Mouse (Mus musculus) intestine, postnatal 0 days (tissue): ENCODE results near the gene Sh3bp4. TPM values are rescaled to one million over a fixed set of nuclear protein-coding genes. Genes with fewer than 3 reads are reported as not detected.
A peak's percentile ranks its signal among the peaks of the same experiment; 100 is the strongest.

Experiments used
- ATAC-seq: fragments of 200-750 bp; cut with Nextera tagmentation; 2 replicates; pipeline ENCODE4 v1.8.0; 2017; ENCODE audit warnings: mild to moderate bottlenecking, moderate TSS enrichment, moderate library complexity
- H3K27ac ChIP-seq: fragments of 300-500 bp; sonication (generic); 2 replicates; pipeline ENCODE4 v1.5.1; 2014; ENCODE audit warnings: mild to moderate bottlenecking, low read depth, low read length, moderate library complexity
- H3K27me3 ChIP-seq: fragments of 300-500 bp; sonication (generic); replicated peaks from 2 replicates; pipeline ENCODE4 v1.6.1; 2014; ENCODE audit warnings: low read length, mixed read lengths; ENCODE audit not compliant: control insufficient read depth, insufficient read depth
- H3K36me3 ChIP-seq: fragments of 300-500 bp; sonication (generic); 2 replicates; pipeline ENCODE4 v1.6.1; 2014; ENCODE audit warnings: mild to moderate bottlenecking, moderate library complexity; ENCODE audit not compliant: control insufficient read depth, insufficient read depth
- H3K4me1 ChIP-seq: fragments of 300-500 bp; sonication (generic); replicated peaks from 2 replicates; pipeline ENCODE4 v1.6.1; 2014; ENCODE audit warnings: antibody characterized with exemption, low read length, mixed read lengths; ENCODE audit not compliant: control insufficient read depth, insufficient read depth
- H3K4me2 ChIP-seq: fragments of 300-500 bp; sonication (generic); replicated peaks from 2 replicates; pipeline ENCODE4 v1.6.1; 2014; ENCODE audit warnings: low read depth, mild to moderate bottlenecking, moderate library complexity
- H3K4me3 ChIP-seq: fragments of 300-500 bp; sonication (generic); 2 replicates; pipeline ENCODE4 v1.5.1; 2014; ENCODE audit warnings: low read depth, low read length
- H3K9ac ChIP-seq: fragments of 300-500 bp; sonication (generic); 2 replicates; pipeline ENCODE4 v1.6.1; 2014; ENCODE audit warnings: mild to moderate bottlenecking, low read depth, low read length
- H3K9me3 ChIP-seq: fragments of 300-500 bp; sonication (generic); 2 replicates; pipeline ENCODE4 v1.6.1; 2016; ENCODE audit warnings: mixed run types; ENCODE audit not compliant: control insufficient read depth
- CTCF ChIP-seq: sonication (generic); IDR thresholded peaks from 2 replicates; pipeline ENCODE4 v1.5.1; 2016; ENCODE audit warnings: low read depth, mild to moderate bottlenecking, control low read depth, antibody characterized with exemption, moderate library complexity
- WGBS: fragments of 180-500 bp; shearing (Covaris S2); extraction: QIAGEN DNeasy Blood & Tissue Kit; methylation state at CpG from one replicate; pipeline ENCODE4 v1.1.7; 2014; 5-methylcytosine and 5-hydroxymethylcytosine counted together
- polyA plus RNA-seq: library from polyadenylated mRNA; unstranded; fragments of >200 nt; fragmentation: Nextera tagmentation; extraction: Ambion mirVana; gene quantifications from 2 replicates; pipeline ENCODE4 v1.2.1, GENCODE M21; 2015

Gene Sh3bp4
- polyA plus RNA-seq, 1 experiment from 2014 or later = 6.1 TPM

DNA sequence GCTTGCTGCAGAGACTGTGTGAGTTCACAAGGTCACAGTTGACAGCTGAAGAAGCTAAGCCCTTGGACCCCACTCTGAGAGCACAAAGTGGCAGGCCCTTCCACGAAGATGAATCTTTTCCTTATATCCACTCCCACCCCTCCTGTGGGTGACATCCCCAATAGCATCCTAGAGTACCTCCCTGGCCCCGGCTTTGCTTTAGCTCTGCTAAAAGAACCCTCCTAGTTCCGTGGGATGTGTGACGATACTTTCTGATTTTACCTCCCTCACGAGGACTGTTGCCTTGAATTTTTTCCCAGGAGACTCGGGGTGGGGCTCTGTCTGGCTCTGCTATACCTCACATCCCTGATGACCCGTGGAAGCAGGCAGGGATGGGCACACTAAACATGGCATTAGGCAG, 104.4 kb downstream of the Sh3bp4 start:
- no peak for ATAC-seq
- H3K27me3 ChIP-seq = no peaks in the 10 kb centered on the region
- no peak for TF ChIP-seq CTCF
- H3K4me2 ChIP-seq = no peak overlapping the region
- no peaks in the 10 kb centered on the region for H3K9me3 ChIP-seq
- no peaks in the 10 kb centered on the region for H3K4me1 ChIP-seq
- no peak overlapping the region for H3K4me3 ChIP-seq
- WGBS = 58% methylated on average over 7 of the region's 7 CpGs
- no peaks in the 10 kb centered on the region for H3K36me3 ChIP-seq
- H3K27ac ChIP-seq = no peak overlapping the region
- H3K9ac ChIP-seq = no peak overlapping the region

DNA sequence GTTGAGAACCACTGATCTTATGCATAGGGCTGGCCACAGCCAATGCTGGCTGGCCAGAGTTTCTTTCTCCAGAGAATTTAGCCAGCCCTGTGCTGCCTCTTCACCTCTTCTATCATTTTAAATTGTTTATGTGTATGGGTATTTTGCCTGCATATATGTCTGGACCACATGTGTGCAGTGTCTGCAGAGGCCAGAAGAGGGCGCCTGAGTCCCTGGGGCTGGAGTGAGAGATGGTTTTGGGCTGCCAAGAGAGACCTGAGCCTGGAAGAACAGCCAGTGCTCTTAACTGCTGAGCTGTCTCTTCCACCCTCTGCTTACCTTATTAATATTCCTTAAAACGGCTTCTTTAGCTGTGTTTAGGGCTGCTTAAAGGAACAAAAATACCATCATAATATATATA, 105.1 kb downstream of the Sh3bp4 start:
- no peaks in the 10 kb centered on the region for H3K9me3 ChIP-seq
- no peak overlapping the region for H3K4me2 ChIP-seq
- 68% methylated on average over 2 of the region's 2 CpGs for WGBS
- no peaks in the 10 kb centered on the region for H3K4me1 ChIP-seq
- TF ChIP-seq CTCF = peak; percentile 66
- H3K27me3 ChIP-seq = no peaks in the 10 kb centered on the region
- H3K9ac ChIP-seq = no peak overlapping the region
- no peak for ATAC-seq
- H3K27ac ChIP-seq = no peak overlapping the region
- no peaks in the 10 kb centered on the region for H3K36me3 ChIP-seq
- H3K4me3 ChIP-seq = no peak overlapping the region

DNA sequence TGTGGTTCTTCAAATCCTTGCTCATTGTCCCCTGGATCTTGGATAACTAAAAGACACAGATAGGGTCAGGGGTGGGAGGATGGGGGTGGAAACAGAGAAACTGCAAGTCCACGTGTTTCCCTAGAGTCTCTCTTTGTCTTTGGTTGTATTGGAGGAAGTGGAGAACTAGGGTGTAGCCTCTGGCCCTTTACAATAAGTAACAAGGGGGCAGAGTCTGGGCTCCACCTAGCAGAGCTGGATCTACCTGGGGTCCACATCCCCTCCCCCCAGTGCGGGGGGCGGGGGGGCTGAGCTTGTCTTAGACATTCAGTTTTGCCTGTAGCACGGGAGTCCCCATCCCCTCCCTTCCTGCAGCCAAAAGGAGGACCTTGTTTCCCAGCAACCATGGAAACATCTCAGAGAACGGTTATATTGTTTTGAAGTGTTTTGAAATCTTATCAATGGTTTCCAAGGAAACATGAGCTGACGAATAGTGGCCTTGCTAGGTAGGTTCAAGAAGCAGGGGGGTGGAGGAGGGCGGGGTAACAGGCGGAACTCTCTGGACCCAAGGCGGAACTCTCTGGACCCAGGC, 113.1 kb downstream of the Sh3bp4 start:
- peak; percentile 92 for ATAC-seq
- Histone ChIP-seq H3K9ac (no peak overlapping the region), H3K4me3 (no peak overlapping the region), H3K4me2 (peak overlapping the region; percentile 30; the same call in 1 of the 2 replicates), H3K4me1 (peaks cover 7% of the 10 kb centered on the region), H3K27ac (peak overlapping the region; percentile 11; the same call in 1 of the 2 replicates), H3K36me3 (no peaks in the 10 kb centered on the region), H3K27me3 (no peaks in the 10 kb centered on the region), H3K9me3 (no peaks in the 10 kb centered on the region)
- no peak for TF ChIP-seq CTCF
- 5% methylated on average over 9 of the region's 9 CpGs for WGBS

DNA sequence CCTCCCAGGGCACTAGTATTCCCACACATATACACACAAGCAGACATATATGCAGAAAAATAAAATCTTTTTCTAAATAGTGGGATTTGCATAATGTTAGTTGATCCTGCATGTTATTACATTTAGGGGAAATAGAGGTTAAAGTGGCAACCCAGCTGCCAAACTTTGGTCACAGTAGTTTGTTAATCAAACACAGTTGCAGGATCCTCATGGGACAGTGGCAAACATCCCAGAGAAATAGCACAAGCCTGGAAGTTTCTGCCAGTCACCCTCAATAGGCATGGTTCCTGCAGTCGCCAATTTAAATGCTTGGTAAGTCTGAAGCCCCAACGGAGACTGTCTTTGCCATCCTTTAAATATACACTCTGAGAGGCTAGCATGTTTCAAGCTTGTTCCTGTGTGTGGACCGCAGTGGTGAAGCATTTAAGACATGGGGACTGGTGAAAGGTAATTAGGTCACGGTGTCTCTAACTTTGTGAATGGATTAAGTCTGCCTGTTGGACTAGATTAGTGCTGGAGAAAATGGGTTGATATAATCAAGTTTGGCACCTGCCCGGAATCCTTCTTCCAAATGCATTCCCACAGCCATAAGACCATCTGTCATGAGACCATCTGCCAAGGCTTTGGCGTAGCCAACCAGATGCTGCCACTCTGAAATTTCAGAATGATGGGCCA, 114.0 kb downstream of the Sh3bp4 start:
- no peaks in the 10 kb centered on the region for H3K9me3 ChIP-seq
- H3K4me3 ChIP-seq = no peak overlapping the region
- no peak overlapping the region for H3K9ac ChIP-seq
- TF ChIP-seq CTCF = no peak
- H3K4me2 ChIP-seq = no peak overlapping the region
- H3K27me3 ChIP-seq = no peaks in the 10 kb centered on the region
- no peak for ATAC-seq
- no peak overlapping the region for H3K27ac ChIP-seq
- peaks cover 7% of the 10 kb centered on the region for H3K4me1 ChIP-seq
- no peaks in the 10 kb centered on the region for H3K36me3 ChIP-seq
- 89% methylated on average over 6 of the region's 6 CpGs for WGBS

DNA sequence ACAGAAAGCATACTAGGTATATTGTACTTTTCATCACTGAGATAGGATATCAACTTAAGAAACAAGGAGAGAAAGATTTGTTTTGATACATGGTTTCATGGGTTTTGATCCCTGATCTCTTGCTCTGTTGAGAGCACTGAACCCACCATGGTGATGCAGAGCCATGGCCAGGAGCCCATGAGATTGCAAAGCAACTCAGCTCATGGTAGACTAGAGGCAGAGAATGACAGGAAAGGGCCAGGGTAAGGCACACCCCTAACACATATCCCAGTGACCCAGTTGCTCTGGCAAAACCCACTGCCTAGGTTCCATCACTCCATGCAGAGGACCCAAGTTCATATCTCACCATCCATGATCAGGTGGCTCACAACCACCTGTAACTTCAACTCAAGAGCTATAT, 114.6 kb downstream of the Sh3bp4 start:
- ATAC-seq = no peak
- Histone ChIP-seq H3K9me3 (no peaks in the 10 kb centered on the region), H3K4me3 (no peak overlapping the region), H3K4me1 (peaks cover 7% of the 10 kb centered on the region), H3K27ac (no peak overlapping the region), H3K4me2 (no peak overlapping the region), H3K27me3 (no peaks in the 10 kb centered on the region), H3K36me3 (no peaks in the 10 kb centered on the region), H3K9ac (no peak overlapping the region)
- TF ChIP-seq CTCF = 0 out of 2 replicates have a peak, but pooled peaks have one; percentile 9

DNA sequence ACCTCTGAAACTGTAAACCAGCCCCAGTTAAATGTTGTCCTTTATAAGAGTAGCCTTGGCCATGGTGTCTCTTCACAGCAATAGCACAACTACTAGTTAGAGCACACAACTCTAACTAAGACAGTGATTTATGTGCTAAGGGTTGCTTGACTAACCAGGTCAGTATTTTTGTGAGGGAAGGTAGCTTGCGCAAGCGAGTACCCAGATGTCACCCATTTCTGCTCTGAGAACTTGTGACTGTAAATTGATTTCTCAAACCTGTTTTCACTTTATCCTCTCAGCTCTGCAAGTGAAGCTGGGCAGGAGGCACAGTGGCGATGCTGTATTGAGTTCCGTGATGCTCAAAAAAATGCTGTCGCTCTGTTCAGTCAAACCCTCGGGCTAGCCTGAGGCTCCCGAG, 117.2 kb downstream of the Sh3bp4 start:
- H3K4me3 ChIP-seq = no peak overlapping the region
- WGBS = 93% methylated on average over 7 of the region's 7 CpGs
- H3K4me1 ChIP-seq = peaks cover 7% of the 10 kb centered on the region
- no peaks in the 10 kb centered on the region for H3K9me3 ChIP-seq
- H3K36me3 ChIP-seq = no peaks in the 10 kb centered on the region
- no peak overlapping the region for H3K9ac ChIP-seq
- no peak overlapping the region for H3K4me2 ChIP-seq
- ATAC-seq = no peak
- no peaks in the 10 kb centered on the region for H3K27me3 ChIP-seq
- TF ChIP-seq CTCF = no peak
- H3K27ac ChIP-seq = no peak overlapping the region
